Mouse (Mus musculus): ENCODE measurements at regions not wholly inside any gene's neighbourhood (a gene's known extent, or its start where the extent isn't known, plus 50 kb on each side); places are given as distances from the start of the nearest gene placed in this dataset.

- Histone ChIP-seq H3K27ac (replicated peaks) (no peak overlapping the region), H3K27me3 (ENCODE audit: control insufficient read depth, insufficient read depth, low read length) (no peaks in the 10 kb centered on the region), H3K4me3 (ENCODE audit: low read depth, low read length) (no peak overlapping the region), H3K36me3 (ENCODE audit: control insufficient read depth, insufficient read depth, low read length) (no peaks in the 10 kb centered on the region), H3K4me2 (replicated peaks; ENCODE audit: low read depth) (no peak overlapping the region), H3K9ac (ENCODE audit: low read length) (no peak overlapping the region), H3K9me3 (ENCODE audit: control insufficient read depth, low read length) (no peaks in the 10 kb centered on the region), H3K4me1 (replicated peaks; ENCODE audit: control insufficient read depth, insufficient read depth) (no peaks in the 10 kb centered on the region)
- 89% methylated on average over 3 of the region's 3 CpGs for WGBS
- ATAC-seq (ENCODE audit: low FRiP score, low TSS enrichment) (no peak), DNase-seq (ENCODE audit: low spot score) (no peak)
- TF ChIP-seq CTCF (IDR thresholded peaks at IDR 0.05; ENCODE audit: low read depth) (no peak), EP300 (optimal IDR thresholded peaks at IDR 0.05) (no peak)
Observed at GRCm38 (mm10) chr11:43370025-43370424, 56.0 kb downstream of the Pttg1 start.

- DNase-seq (ENCODE audit: low spot score) (no peak), ATAC-seq (ENCODE audit: low FRiP score, low TSS enrichment) (no peak)
- no peak for TF ChIP-seq CTCF (IDR thresholded peaks at IDR 0.05; ENCODE audit: low read depth)
- no peak for TF ChIP-seq EP300 (optimal IDR thresholded peaks at IDR 0.05)
- Histone ChIP-seq H3K27ac (replicated peaks) (no peak overlapping the region), H3K9me3 (ENCODE audit: control insufficient read depth, low read length) (no peaks in the 10 kb centered on the region), H3K4me3 (ENCODE audit: low read depth, low read length) (no peak overlapping the region), H3K4me1 (replicated peaks; ENCODE audit: control insufficient read depth, insufficient read depth) (no peaks in the 10 kb centered on the region), H3K36me3 (ENCODE audit: control insufficient read depth, insufficient read depth, low read length) (no peaks in the 10 kb centered on the region), H3K9ac (ENCODE audit: low read length) (no peak overlapping the region), H3K27me3 (ENCODE audit: control insufficient read depth, insufficient read depth, low read length) (no peaks in the 10 kb centered on the region), H3K4me2 (replicated peaks; ENCODE audit: low read depth) (no peak overlapping the region)
- 66% methylated on average over 1 of the region's 1 CpGs for WGBS
Observed at GRCm38 (mm10) chr11:43368346-43368745, 57.7 kb downstream of the Pttg1 start.

- Histone ChIP-seq H3K36me3 (ENCODE audit: control insufficient read depth, insufficient read depth, low read length) (no peaks in the 10 kb centered on the region), H3K4me1 (replicated peaks; ENCODE audit: control insufficient read depth, insufficient read depth) (no peaks in the 10 kb centered on the region), H3K4me3 (ENCODE audit: low read depth, low read length) (no peak overlapping the region), H3K9me3 (ENCODE audit: control insufficient read depth, low read length) (no peaks in the 10 kb centered on the region), H3K27me3 (ENCODE audit: control insufficient read depth, insufficient read depth, low read length) (no peaks in the 10 kb centered on the region), H3K4me2 (replicated peaks; ENCODE audit: low read depth) (no peak overlapping the region), H3K27ac (replicated peaks) (no peak overlapping the region), H3K9ac (ENCODE audit: low read length) (no peak overlapping the region)
- 75% methylated on average over 13 of the region's 13 CpGs for WGBS
- no peak for DNase-seq (ENCODE audit: low spot score)
- no peak for ATAC-seq (ENCODE audit: low FRiP score, low TSS enrichment)
- TF ChIP-seq CTCF (IDR thresholded peaks at IDR 0.05; ENCODE audit: low read depth) (no peak), EP300 (optimal IDR thresholded peaks at IDR 0.05) (no peak)
Observed at GRCm38 (mm10) chr11:43361858-43362257, 64.2 kb downstream of the Pttg1 start.

- no peaks in the 10 kb centered on the region for H3K36me3 ChIP-seq (ENCODE audit: control insufficient read depth, insufficient read depth, low read length)
- H3K27ac ChIP-seq (replicated peaks) = no peak overlapping the region
- TF ChIP-seq CTCF (IDR thresholded peaks at IDR 0.05; ENCODE audit: low read depth) (no peak), EP300 (optimal IDR thresholded peaks at IDR 0.05) (no peak)
- no peak overlapping the region for H3K4me3 ChIP-seq (ENCODE audit: low read depth, low read length)
- no peak for ATAC-seq (ENCODE audit: low FRiP score, low TSS enrichment)
- no peaks in the 10 kb centered on the region for H3K9me3 ChIP-seq (ENCODE audit: control insufficient read depth, low read length)
- no peak for DNase-seq (ENCODE audit: low spot score)
- H3K9ac ChIP-seq (ENCODE audit: low read length) = no peak overlapping the region
- 61% methylated on average over 13 of the region's 13 CpGs for WGBS
- no peaks in the 10 kb centered on the region for H3K4me1 ChIP-seq (replicated peaks; ENCODE audit: control insufficient read depth, insufficient read depth)
- H3K27me3 ChIP-seq (ENCODE audit: control insufficient read depth, insufficient read depth, low read length) = no peaks in the 10 kb centered on the region
- H3K4me2 ChIP-seq (replicated peaks; ENCODE audit: low read depth) = no peak overlapping the region
Observed at GRCm38 (mm10) chr11:43358390-43359291, 67.4 kb downstream of the Pttg1 start.

GRCm38 (mm10) chr11:43353602-43354001 is 72.4 kb downstream of the Pttg1 start:
- DNase-seq (ENCODE audit: low spot score) (no peak), ATAC-seq (ENCODE audit: low FRiP score, low TSS enrichment) (no peak)

GRCm38 (mm10) chr11:43353030-43353429 is 73.0 kb downstream of the Pttg1 start:
- ATAC-seq (ENCODE audit: low FRiP score, low TSS enrichment) (no peak), DNase-seq (ENCODE audit: low spot score) (no peak)
- H3K9ac ChIP-seq (ENCODE audit: low read length) = no peak overlapping the region
- TF ChIP-seq CTCF (IDR thresholded peaks at IDR 0.05; ENCODE audit: low read depth) (no peak), EP300 (optimal IDR thresholded peaks at IDR 0.05) (no peak)
- no peak overlapping the region for H3K4me2 ChIP-seq (replicated peaks; ENCODE audit: low read depth)
- H3K4me3 ChIP-seq (ENCODE audit: low read depth, low read length) = no peak overlapping the region
- no peaks in the 10 kb centered on the region for H3K4me1 ChIP-seq (replicated peaks; ENCODE audit: control insufficient read depth, insufficient read depth)
- H3K27me3 ChIP-seq (ENCODE audit: control insufficient read depth, insufficient read depth, low read length) = no peaks in the 10 kb centered on the region
- H3K36me3 ChIP-seq (ENCODE audit: control insufficient read depth, insufficient read depth, low read length) = no peaks in the 10 kb centered on the region
- 72% methylated on average over 1 of the region's 1 CpGs for WGBS
- H3K27ac ChIP-seq (replicated peaks) = 0 out of 2 replicates have a peak overlapping the region, but pooled peaks have one; percentile 18
- no peaks in the 10 kb centered on the region for H3K9me3 ChIP-seq (ENCODE audit: control insufficient read depth, low read length)

More at GRCm38 (mm10) chr11:43353602-43354001, 72.4 kb downstream of the Pttg1 start:
- no peak overlapping the region for H3K4me3 ChIP-seq (ENCODE audit: low read depth, low read length)
- H3K9me3 ChIP-seq (ENCODE audit: control insufficient read depth, low read length) = no peaks in the 10 kb centered on the region
- 0 out of 2 replicates have a peak overlapping the region, but pooled peaks have one; percentile 18 for H3K27ac ChIP-seq (replicated peaks)
- no peaks in the 10 kb centered on the region for H3K36me3 ChIP-seq (ENCODE audit: control insufficient read depth, insufficient read depth, low read length)
- H3K4me2 ChIP-seq (replicated peaks; ENCODE audit: low read depth) = no peak overlapping the region
- no peak overlapping the region for H3K9ac ChIP-seq (ENCODE audit: low read length)
- 56% methylated on average over 4 of the region's 4 CpGs for WGBS
- H3K4me1 ChIP-seq (replicated peaks; ENCODE audit: control insufficient read depth, insufficient read depth) = no peaks in the 10 kb centered on the region
- TF ChIP-seq EP300 (optimal IDR thresholded peaks at IDR 0.05) (no peak), CTCF (IDR thresholded peaks at IDR 0.05; ENCODE audit: low read depth) (no peak)
- H3K27me3 ChIP-seq (ENCODE audit: control insufficient read depth, insufficient read depth, low read length) = no peaks in the 10 kb centered on the region
